ENCODE assay signal across 8 mouse cellular contexts in genomic region chr11:117828888-117829604, GRCm38 (mm10). TPM values are rescaled to one million over a fixed set of nuclear protein-coding genes. Genes with fewer than 3 reads are reported as not detected.
A peak's percentile ranks its signal among the peaks of the same experiment; 100 is the strongest.
DNase-seq lines count a peak whose midpoint lies in the region; ATAC-seq and TF ChIP-seq lines count a peak whose summit lies in the region.

No protein-coding gene starts in this region.

- intact Hi-C loops in gastrocnemius, adult 2 months (cut with DNase I), result no loop called here

- H3K27ac ChIP-seq in gastrocnemius, adult 2 months, result peak overlapping the region; percentile 61
- H3K27ac ChIP-seq in heart, embryonic 11.5 days (ENCODE audit: low read depth, low read length), result peak overlapping the region; percentile 97
- H3K27ac ChIP-seq in kidney, postnatal 0 days, result peak overlapping the region; percentile 80
- H3K27ac ChIP-seq in midbrain, embryonic 14.5 days (replicated peaks; ENCODE audit: low read depth, low read length), result no peak overlapping the region

- no peak overlapping the region for H3K4me3 ChIP-seq in gastrocnemius, adult 2 months
- no peak overlapping the region for H3K4me3 ChIP-seq in heart, embryonic 11.5 days (ENCODE audit: low read depth, low read length)
- H3K4me3 ChIP-seq in kidney, postnatal 0 days (replicated peaks; ENCODE audit: low read depth, low read length), result no peak overlapping the region
- no peak overlapping the region for H3K4me3 ChIP-seq in midbrain, embryonic 14.5 days (replicated peaks; ENCODE audit: low read depth, low read length)

- peaks cover 63% of the 10 kb centered on the region for H3K4me1 ChIP-seq in heart, embryonic 11.5 days (ENCODE audit: control insufficient read depth, insufficient read depth, low read length)
- peaks cover 30% of the 10 kb centered on the region; the same call in 1 of the 2 replicates for H3K4me1 ChIP-seq in kidney, postnatal 0 days (replicated peaks; ENCODE audit: insufficient read depth, low read length)
- H3K4me1 ChIP-seq in midbrain, embryonic 14.5 days (ENCODE audit: control insufficient read depth, insufficient read depth, low read length), result peaks cover 17% of the 10 kb centered on the region

- 16% methylated on average over 9 of the region's 9 CpGs for WGBS in heart, embryonic 11.5 days (ENCODE audit: insufficient replicate concordance)
- WGBS in kidney, postnatal 0 days, result 57% methylated on average over 9 of the region's 9 CpGs
- WGBS in midbrain, embryonic 14.5 days, result 51% methylated on average over 9 of the region's 9 CpGs

- TF ChIP-seq CTCF in gastrocnemius, adult 2 months (IDR thresholded peaks at IDR 0.05), result no peak
- no peak for TF ChIP-seq CTCF in kidney, postnatal 0 days (IDR thresholded peaks at IDR 0.05; ENCODE audit: low read depth)

- ATAC-seq in heart, embryonic 11.5 days (replicated peaks; ENCODE audit: insufficient number of reproducible peaks, low FRiP score, low TSS enrichment), result 0 out of 2 replicates have a peak, but pooled peaks have one; percentile 11
- no peak for ATAC-seq in kidney, postnatal 0 days (replicated peaks; ENCODE audit: low FRiP score, low read depth)
- ATAC-seq in midbrain, embryonic 14.5 days (ENCODE audit: low FRiP score, low TSS enrichment), result no peak

- H3K9ac ChIP-seq in heart, embryonic 11.5 days (ENCODE audit: low read depth, low read length), result 0 out of 2 replicates have a peak overlapping the region, but pooled peaks have one; percentile 52
- no peak overlapping the region for H3K9ac ChIP-seq in kidney, postnatal 0 days (ENCODE audit: low read depth, low read length)
- H3K9ac ChIP-seq in midbrain, embryonic 14.5 days (replicated peaks; ENCODE audit: low read length), result no peak overlapping the region; the same call in 1 of the 2 replicates

- no peaks in the 10 kb centered on the region for H3K27me3 ChIP-seq in heart, embryonic 11.5 days (ENCODE audit: control insufficient read depth, insufficient read depth, low read length)
- no peaks in the 10 kb centered on the region for H3K27me3 ChIP-seq in kidney, postnatal 0 days (ENCODE audit: insufficient read depth, low read length)
- no peaks in the 10 kb centered on the region for H3K27me3 ChIP-seq in midbrain, embryonic 14.5 days (ENCODE audit: control insufficient read depth, insufficient read depth, low read length)

- H3K36me3 ChIP-seq in heart, embryonic 11.5 days (ENCODE audit: control insufficient read depth, insufficient read depth, low read length), result no peaks in the 10 kb centered on the region
- no peaks in the 10 kb centered on the region for H3K36me3 ChIP-seq in kidney, postnatal 0 days (ENCODE audit: insufficient read depth, low read length)
- H3K36me3 ChIP-seq in midbrain, embryonic 14.5 days (ENCODE audit: control insufficient read depth, insufficient read depth, low read length), result no peaks in the 10 kb centered on the region

- H3K4me2 ChIP-seq in heart, embryonic 11.5 days, result peak overlapping the region; percentile 81
- H3K4me2 ChIP-seq in kidney, postnatal 0 days (ENCODE audit: low read length), result no peak overlapping the region; the same call in 1 of the 2 replicates
- H3K4me2 ChIP-seq in midbrain, embryonic 14.5 days (ENCODE audit: low read length), result no peak overlapping the region

- no peaks in the 10 kb centered on the region for H3K9me3 ChIP-seq in heart, embryonic 11.5 days (replicated peaks; ENCODE audit: control insufficient read depth, low read length)
- no peaks in the 10 kb centered on the region for H3K9me3 ChIP-seq in kidney, postnatal 0 days (replicated peaks; ENCODE audit: low read length)
- no peaks in the 10 kb centered on the region for H3K9me3 ChIP-seq in midbrain, embryonic 14.5 days (ENCODE audit: control insufficient read depth, low read length)

- DNase-seq in gastrocnemius, adult 2 months, result peak; percentile 59
- no peak for DNase-seq in gastrocnemius, postnatal 25 days
- DNase-seq in ZHBTc4 (ENCODE audit: low read depth, low spot score), result peak; percentile 37
- peak; percentile 51 for DNase-seq in kidney, postnatal 0 days (ENCODE audit: low spot score)
- peak; percentile 17 for DNase-seq in midbrain, embryonic 14.5 days
- DNase-seq in cerebellum, adult 9-11 months, result no peak
- DNase-seq in cerebellum, adult 9-10 months, result no peak

RNA-seq across cellular contexts. Expression of gene Tk1, which starts 3.2 kb away (rescaled TPM):
- total RNA-seq in gastrocnemius, adult 2 months (2021), result 1 to 10 TPM; 2.5 to 2.8 TPM
- total RNA-seq in gastrocnemius, postnatal 25 days (2021), result 1 to 10 TPM; 2.8 to 4.3 TPM
- polyA plus RNA-seq in heart, embryonic 11.5 days (2014; fragmentation: Nextera tagmentation; extraction: Ambion mirVana), result 98.5 and 101 TPM in 2 replicates
- polyA plus RNA-seq in kidney, postnatal 0 days (2015; fragmentation: Nextera tagmentation; extraction: Ambion mirVana), result 51.6 and 64.0 TPM in 2 replicates
- polyA plus RNA-seq in midbrain, embryonic 14.5 days (2014; fragmentation: Nextera tagmentation; extraction: Ambion mirVana), result 12.8 and 18.0 TPM in 2 replicates

RNA-seq across cellular contexts. Expression of gene Afmid, which starts 3.3 kb away (rescaled TPM):
- total RNA-seq in gastrocnemius, adult 2 months (2021), result 1 to 10 TPM; 3.1 to 3.3 TPM
- 1 to 10 TPM; 1.9 to 3.1 TPM for total RNA-seq in gastrocnemius, postnatal 25 days (2021)
- 13.1 and 14.3 TPM in 2 replicates for polyA plus RNA-seq in heart, embryonic 11.5 days (2014; fragmentation: Nextera tagmentation; extraction: Ambion mirVana)
- 4.5 and 5.4 TPM in 2 replicates for polyA plus RNA-seq in kidney, postnatal 0 days (2015; fragmentation: Nextera tagmentation; extraction: Ambion mirVana)
- polyA plus RNA-seq in midbrain, embryonic 14.5 days (2014; fragmentation: Nextera tagmentation; extraction: Ambion mirVana), result 4.1 TPM in 2 replicates

RNA-seq across cellular contexts. Expression of gene Gm20708, which starts 19.6 kb away (rescaled TPM):
- 1 to 10 TPM in 1 of 2 experiments, under 1 TPM in 1; 0.86 to 1.6 TPM for total RNA-seq in gastrocnemius, adult 2 months (2021)
- total RNA-seq in gastrocnemius, postnatal 25 days (2021), result 1 to 10 TPM; 1.0 to 1.1 TPM
- 0.34 and 0.62 TPM in 2 replicates for polyA plus RNA-seq in heart, embryonic 11.5 days (2014; fragmentation: Nextera tagmentation; extraction: Ambion mirVana)
- 0.19 and 0.21 TPM in 2 replicates for polyA plus RNA-seq in kidney, postnatal 0 days (2015; fragmentation: Nextera tagmentation; extraction: Ambion mirVana)
- 0.47 and 1.4 TPM in 2 replicates for polyA plus RNA-seq in midbrain, embryonic 14.5 days (2014; fragmentation: Nextera tagmentation; extraction: Ambion mirVana)

RNA-seq across cellular contexts. Expression of gene Syngr2, which starts 19.6 kb away (rescaled TPM):
- 100 to 1,000 TPM; 169 to 173 TPM for total RNA-seq in gastrocnemius, adult 2 months (2021)
- 100 to 1,000 TPM; 143 to 146 TPM for total RNA-seq in gastrocnemius, postnatal 25 days (2021)
- polyA plus RNA-seq in heart, embryonic 11.5 days (2014; fragmentation: Nextera tagmentation; extraction: Ambion mirVana), result 78.7 and 79.2 TPM in 2 replicates
- 107 and 115 TPM in 2 replicates for polyA plus RNA-seq in kidney, postnatal 0 days (2015; fragmentation: Nextera tagmentation; extraction: Ambion mirVana)
- 8.2 and 18.9 TPM in 2 replicates for polyA plus RNA-seq in midbrain, embryonic 14.5 days (2014; fragmentation: Nextera tagmentation; extraction: Ambion mirVana)

RNA-seq across cellular contexts. Expression of gene Birc5, which starts 20.0 kb away (rescaled TPM):
- not detected for total RNA-seq in gastrocnemius, adult 2 months (2021)
- under 1 TPM in 1 of 2 experiments, not detected in 1; 0.86 TPM for total RNA-seq in gastrocnemius, postnatal 25 days (2021)
- polyA plus RNA-seq in heart, embryonic 11.5 days (2014; fragmentation: Nextera tagmentation; extraction: Ambion mirVana), result 256 and 259 TPM in 2 replicates
- polyA plus RNA-seq in kidney, postnatal 0 days (2015; fragmentation: Nextera tagmentation; extraction: Ambion mirVana), result 145 and 155 TPM in 2 replicates
- 27.9 and 50.1 TPM in 2 replicates for polyA plus RNA-seq in midbrain, embryonic 14.5 days (2014; fragmentation: Nextera tagmentation; extraction: Ambion mirVana)

Comparison
In these comparisons a context has a peak if more than half of its experiments do, and no peak if none do; other contexts are left out.
1. DNase-seq: peak in gastrocnemius, adult 2 months (single experiment), ZHBTc4 (single experiment), kidney, postnatal 0 days (single experiment) and midbrain, embryonic 14.5 days (single experiment); none in gastrocnemius, postnatal 25 days (single experiment), cerebellum, adult 9-11 months (single experiment) and cerebellum, adult 9-10 months (single experiment).